Mouse (Mus musculus) lung, embryonic 15.5 days (tissue): ENCODE data around the gene Sgcb. TPM values are rescaled to one million over a fixed set of nuclear protein-coding genes. Genes with fewer than 3 reads are reported as not detected.
"Not testable (repeated sequence)": the region's sequence is repeated elsewhere in the genome, so short reads cannot be mapped to it uniquely, and the experiment has no call there.

ENCODE experiments used
- ATAC-seq: fragments of 200-750 bp; cut with Nextera tagmentation; 2 replicates; pipeline ENCODE4 v1.8.0; 2017; ENCODE audit warnings: moderate number of reproducible peaks, borderline replicate concordance; ENCODE audit not compliant: low FRiP score, low TSS enrichment; ENCODE audit errors: extremely low read depth
- H3K27ac ChIP-seq: fragments of 300-500 bp; sonication (generic); 2 replicates; pipeline ENCODE4 v1.5.1; 2015; ENCODE audit warnings: moderate library complexity, mild to moderate bottlenecking, inconsistent platforms
- H3K27me3 ChIP-seq: fragments of 300-500 bp; sonication (generic); 2 replicates; pipeline ENCODE4 v1.6.1; 2015; ENCODE audit warnings: inconsistent platforms
- H3K36me3 ChIP-seq: fragments of 300-500 bp; sonication (generic); 2 replicates; pipeline ENCODE4 v1.6.1; 2015; ENCODE audit warnings: inconsistent platforms
- H3K4me1 ChIP-seq: fragments of 300-500 bp; sonication (generic); 2 replicates; pipeline ENCODE4 v1.6.1; 2015; ENCODE audit warnings: inconsistent platforms
- H3K4me2 ChIP-seq: fragments of 300-500 bp; sonication (generic); 2 replicates; pipeline ENCODE4 v1.6.1; 2015; ENCODE audit warnings: inconsistent platforms, mild to moderate bottlenecking, moderate library complexity
- H3K4me3 ChIP-seq: fragments of 300-500 bp; sonication (generic); 2 replicates; pipeline ENCODE4 v1.5.1; 2015; ENCODE audit warnings: mild to moderate bottlenecking, inconsistent platforms
- H3K9ac ChIP-seq: fragments of 300-500 bp; sonication (generic); 2 replicates; pipeline ENCODE4 v1.6.1; 2015; ENCODE audit warnings: inconsistent platforms
- H3K9me3 ChIP-seq: fragments of 300-500 bp; sonication (generic); 2 replicates; pipeline ENCODE4 v1.6.1; 2016; ENCODE audit warnings: inconsistent platforms
- WGBS: fragments of 180-500 bp; shearing (Covaris S2); methylation state at CpG from one replicate; pipeline ENCODE4 v1.1.7; 2015; 5-methylcytosine and 5-hydroxymethylcytosine counted together
- polyA plus RNA-seq: library from polyadenylated mRNA; unstranded; fragments of >200 nt; fragmentation: Nextera tagmentation; extraction: Ambion mirVana; gene quantifications from 2 replicates; pipeline ENCODE4 v1.2.1, GENCODE M21; 2015

Sgcb gene
- polyA plus RNA-seq, 1 experiment from 2014 or later, result 28.9 TPM

DNA sequence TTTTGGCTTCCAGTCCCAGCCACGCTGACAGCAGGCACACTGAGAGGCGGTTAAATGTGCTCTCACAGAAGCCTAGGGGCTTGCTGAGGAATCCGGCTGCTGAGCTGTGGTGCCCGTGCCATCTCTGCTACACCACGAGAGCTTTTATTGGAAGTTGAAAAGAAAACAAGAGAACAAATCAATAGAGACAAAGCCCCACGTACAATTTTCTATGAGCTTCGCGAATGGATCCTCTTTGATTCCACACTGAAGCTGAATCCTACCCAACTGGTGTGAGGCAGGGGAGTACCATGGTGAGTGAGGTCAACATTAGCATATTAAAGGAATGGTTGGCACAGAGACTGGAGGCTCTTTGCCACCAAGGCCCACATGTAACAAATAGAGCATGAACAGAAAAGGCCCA is 46.2 kb downstream of the Sgcb start:
- Histone ChIP-seq H3K9me3 (no peaks in the 10 kb centered on the region), H3K27ac (no peak overlapping the region), H3K4me1 (no peaks in the 10 kb centered on the region), H3K36me3 (no peaks in the 10 kb centered on the region), H3K27me3 (no peaks in the 10 kb centered on the region), H3K9ac (no peak overlapping the region), H3K4me2 (no peak overlapping the region), H3K4me3 (no peak overlapping the region)
- ATAC-seq, result no peak
- 75% methylated on average over 8 of the region's 8 CpGs for WGBS

GRCm38 (mm10) chr5:73599991-73600390 is 47.6 kb downstream of the Sgcb start:
- Histone ChIP-seq H3K27ac (no peak overlapping the region), H3K36me3 (no peaks in the 10 kb centered on the region), H3K9me3 (no peaks in the 10 kb centered on the region), H3K27me3 (no peaks in the 10 kb centered on the region), H3K4me2 (no peak overlapping the region), H3K4me3 (no peak overlapping the region), H3K4me1 (no peaks in the 10 kb centered on the region), H3K9ac (no peak overlapping the region)
- ATAC-seq, result no peak
- WGBS, result 59% methylated on average over 2 of the region's 2 CpGs

GRCm38 (mm10) chr5:73598943-73599695 is 48.5 kb downstream of the Sgcb start:
- H3K27ac ChIP-seq, result no peak overlapping the region
- 66% methylated on average over 5 of the region's 5 CpGs for WGBS
- no peaks in the 10 kb centered on the region for H3K27me3 ChIP-seq
- no peaks in the 10 kb centered on the region for H3K4me1 ChIP-seq
- no peak overlapping the region for H3K9ac ChIP-seq
- H3K9me3 ChIP-seq, result no peaks in the 10 kb centered on the region
- no peak for ATAC-seq
- no peaks in the 10 kb centered on the region for H3K36me3 ChIP-seq
- H3K4me3 ChIP-seq, result no peak overlapping the region
- no peak overlapping the region for H3K4me2 ChIP-seq

DNA sequence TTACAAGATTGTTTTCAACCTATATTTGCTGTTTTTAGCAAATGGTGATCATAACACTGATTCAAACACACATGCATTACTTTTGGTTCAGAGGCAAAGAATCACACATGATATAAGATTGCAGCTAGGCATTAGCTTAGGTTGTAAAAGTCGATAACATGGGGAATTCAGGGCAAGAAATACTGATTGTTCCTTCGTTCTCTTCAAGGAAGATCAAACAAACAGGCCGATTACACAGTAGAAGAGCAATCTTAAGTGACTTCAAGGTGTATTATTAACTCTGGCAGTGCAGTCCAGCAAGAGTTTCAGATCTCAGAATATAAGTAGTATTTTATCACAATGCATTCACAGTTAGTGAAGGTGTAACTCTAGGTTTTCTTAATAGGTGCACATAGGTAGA is 60.5 kb downstream of the Sgcb start:
- H3K9ac ChIP-seq, result no peak overlapping the region
- H3K27ac ChIP-seq, result no peak overlapping the region
- ATAC-seq, result no peak
- H3K36me3 ChIP-seq, result no peaks in the 10 kb centered on the region
- H3K9me3 ChIP-seq, result no peaks in the 10 kb centered on the region
- no peaks in the 10 kb centered on the region for H3K4me1 ChIP-seq
- no peaks in the 10 kb centered on the region for H3K27me3 ChIP-seq
- H3K4me3 ChIP-seq, result no peak overlapping the region
- WGBS, result 50% methylated on average over 3 of the region's 3 CpGs
- no peak overlapping the region for H3K4me2 ChIP-seq

DNA sequence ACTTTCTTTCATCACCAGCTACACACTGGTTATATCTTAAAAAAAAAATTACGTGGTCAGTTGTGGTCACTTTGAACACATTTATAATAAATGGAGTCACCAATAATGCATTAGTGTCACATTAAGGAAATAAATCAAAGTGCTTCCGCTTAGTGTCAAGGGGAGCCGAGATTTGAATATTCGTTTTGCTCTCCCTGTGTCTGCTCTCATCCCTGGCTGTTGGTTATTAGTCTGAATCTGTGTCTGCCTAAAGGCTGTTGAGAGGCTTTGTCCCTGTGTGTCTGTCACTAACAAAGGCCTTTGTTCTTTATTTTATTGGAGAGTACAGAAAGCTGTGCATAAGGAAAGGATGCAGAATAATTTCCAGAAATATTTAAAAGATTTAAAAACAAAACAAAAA is 61.0 kb downstream of the Sgcb start:
- no peak overlapping the region for H3K9ac ChIP-seq
- H3K27me3 ChIP-seq, result no peaks in the 10 kb centered on the region
- 58% methylated on average over 4 of the region's 4 CpGs for WGBS
- ATAC-seq, result no peak
- no peak overlapping the region for H3K4me2 ChIP-seq
- no peaks in the 10 kb centered on the region for H3K4me1 ChIP-seq
- H3K27ac ChIP-seq, result no peak overlapping the region
- H3K4me3 ChIP-seq, result no peak overlapping the region
- H3K9me3 ChIP-seq, result no peaks in the 10 kb centered on the region
- H3K36me3 ChIP-seq, result no peaks in the 10 kb centered on the region

DNA sequence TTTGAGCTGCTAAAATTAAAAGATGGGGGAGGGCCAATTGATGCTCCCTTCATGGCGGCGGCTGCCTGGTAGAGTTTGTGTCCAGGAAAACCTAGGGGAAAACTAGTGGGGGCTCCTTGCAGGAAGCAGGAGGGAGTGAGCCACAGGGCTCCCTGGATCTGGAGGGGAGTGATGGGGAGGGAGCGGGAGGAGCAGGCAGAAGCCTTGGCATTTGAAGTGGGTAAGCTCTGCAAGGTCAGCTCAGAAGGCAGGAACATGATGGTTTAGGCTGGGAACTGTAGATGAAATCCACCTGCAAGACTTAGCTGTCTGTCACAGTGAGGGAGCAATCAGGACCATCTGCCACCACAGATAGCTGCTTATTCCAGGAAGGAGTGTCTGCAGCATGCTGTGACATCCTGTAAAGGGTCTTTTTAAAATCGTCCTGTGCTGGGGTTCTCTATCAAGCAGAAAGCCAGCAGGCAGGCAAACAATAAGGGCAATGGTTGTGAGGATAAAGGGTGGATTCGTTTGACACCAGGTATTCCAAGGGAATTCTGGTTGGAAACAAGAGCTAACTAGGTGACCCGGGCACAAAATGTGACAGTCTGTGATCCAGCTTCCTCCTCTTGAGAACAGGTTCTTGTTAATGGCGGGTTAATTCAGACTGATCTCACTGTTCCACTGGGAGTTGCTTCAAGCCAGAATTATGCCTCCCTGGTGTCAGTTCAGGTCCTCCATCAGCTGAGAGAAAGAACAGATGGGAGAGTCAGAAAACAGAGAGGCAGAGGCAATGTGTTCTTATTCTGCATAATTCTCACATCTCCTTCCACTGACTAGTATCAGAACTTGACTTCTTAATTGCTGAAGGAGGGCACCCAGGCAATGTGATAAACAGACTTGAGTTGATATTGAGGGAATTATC is 62.1 kb downstream of the Sgcb start:
- WGBS, result 41% methylated on average over 7 of the region's 7 CpGs
- ATAC-seq, result no peak
- Histone ChIP-seq H3K9ac (no peak overlapping the region), H3K36me3 (no peaks in the 10 kb centered on the region), H3K27me3 (no peaks in the 10 kb centered on the region), H3K4me1 (no peaks in the 10 kb centered on the region), H3K4me2 (no peak overlapping the region), H3K4me3 (no peak overlapping the region), H3K27ac (no peak overlapping the region), H3K9me3 (no peaks in the 10 kb centered on the region)

DNA sequence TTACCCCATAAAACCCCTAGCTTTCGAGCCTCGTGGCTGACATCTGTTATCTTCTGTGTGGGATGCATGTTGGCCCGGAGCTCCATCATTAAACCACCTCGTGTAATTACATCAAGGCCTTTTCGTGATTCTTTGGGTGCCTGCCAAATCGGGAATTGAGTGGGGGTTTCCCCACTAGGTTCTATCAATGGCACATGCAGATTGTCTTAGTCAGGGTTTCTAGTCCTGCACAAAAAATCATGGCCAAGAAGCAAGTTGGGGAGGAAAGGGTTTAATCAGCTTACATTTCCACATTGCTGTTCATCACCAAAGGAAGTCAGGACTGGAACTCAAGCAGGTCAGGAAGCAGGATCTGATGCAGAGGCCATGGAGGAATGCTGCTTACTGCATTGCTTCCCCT is 63.6 kb downstream of the Sgcb start:
- not testable (repeated sequence) for H3K4me3 ChIP-seq, H3K4me1 ChIP-seq, H3K4me2 ChIP-seq, H3K27me3 ChIP-seq, H3K27ac ChIP-seq, H3K36me3 ChIP-seq, H3K9me3 ChIP-seq, H3K9ac ChIP-seq, ATAC-seq
- WGBS, result 58% methylated on average over 6 of the region's 6 CpGs

Other genes with a start within 250 kb of the Sgcb start
- not detected in 2 replicates for gene Cwh43, start 241.7 kb downstream of the Sgcb start, polyA plus RNA-seq
- 21.3 and 22.8 TPM in 2 replicates for gene Dcun1d4, start 166.8 kb downstream of the Sgcb start, polyA plus RNA-seq
- 0.16 TPM in 1 of 2 replicates, not detected in the other for gene Lrrc66, start 15.3 kb downstream of the Sgcb start, polyA plus RNA-seq
- 1.8 and 2.8 TPM in 2 replicates for gene Spata18, start 3.6 kb upstream of the Sgcb start, polyA plus RNA-seq